Mouse (Mus musculus) left cerebral cortex, adult 18-20 months (tissue): Measurements from ENCODE around the gene Wnt10b. TPM values are rescaled to one million over a fixed set of nuclear protein-coding genes. Genes with fewer than 3 reads are reported as not detected.
"Not testable (repeated sequence)": the region's sequence is repeated elsewhere in the genome, so short reads cannot be mapped to it uniquely, and the experiment has no call there.

ENCODE experiments used
- DNase-seq, 2 experiments: peaks; one replicate each; pipeline ENCODE4 v3.0.0; 2021 to 2022; ENCODE audit warnings: low spot score in 2 of 2, mixed read lengths in 1 of 2
- total RNA-seq, 2 experiments: library from RNA; stranded (reverse); gene quantifications; 2 replicates each; pipeline ENCODE4 v1.2.3; 2021

The Wnt10b gene
- total RNA-seq, 2 experiments from 2014 or later, result 0.63 to 1.1 TPM

GRCm38 (mm10) chr15:98775533-98775932, 2.4 kb downstream of the Wnt10b start:
- DNase-seq, result no peak

DNA sequence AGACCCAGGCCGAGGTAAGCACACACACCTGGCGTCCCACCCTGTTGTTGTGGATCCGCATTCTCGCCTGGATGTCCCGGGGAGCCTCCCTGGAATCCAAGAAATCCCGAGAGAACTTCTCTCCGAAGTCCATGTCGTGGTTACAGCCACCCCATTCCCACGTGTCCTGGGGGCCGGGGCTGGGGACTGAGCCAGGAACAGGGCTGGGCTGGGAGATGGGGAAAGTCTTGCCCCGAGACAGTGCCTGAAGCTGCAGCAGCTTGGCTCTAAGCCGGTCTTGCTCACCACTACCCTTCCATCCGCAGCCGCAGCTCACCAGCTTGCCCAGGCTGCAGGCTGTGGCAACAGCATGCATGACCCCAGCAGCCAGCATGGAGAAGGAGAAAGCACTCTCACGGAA, 3.9 kb downstream of the Wnt10b start:
- no peak for DNase-seq

DNA sequence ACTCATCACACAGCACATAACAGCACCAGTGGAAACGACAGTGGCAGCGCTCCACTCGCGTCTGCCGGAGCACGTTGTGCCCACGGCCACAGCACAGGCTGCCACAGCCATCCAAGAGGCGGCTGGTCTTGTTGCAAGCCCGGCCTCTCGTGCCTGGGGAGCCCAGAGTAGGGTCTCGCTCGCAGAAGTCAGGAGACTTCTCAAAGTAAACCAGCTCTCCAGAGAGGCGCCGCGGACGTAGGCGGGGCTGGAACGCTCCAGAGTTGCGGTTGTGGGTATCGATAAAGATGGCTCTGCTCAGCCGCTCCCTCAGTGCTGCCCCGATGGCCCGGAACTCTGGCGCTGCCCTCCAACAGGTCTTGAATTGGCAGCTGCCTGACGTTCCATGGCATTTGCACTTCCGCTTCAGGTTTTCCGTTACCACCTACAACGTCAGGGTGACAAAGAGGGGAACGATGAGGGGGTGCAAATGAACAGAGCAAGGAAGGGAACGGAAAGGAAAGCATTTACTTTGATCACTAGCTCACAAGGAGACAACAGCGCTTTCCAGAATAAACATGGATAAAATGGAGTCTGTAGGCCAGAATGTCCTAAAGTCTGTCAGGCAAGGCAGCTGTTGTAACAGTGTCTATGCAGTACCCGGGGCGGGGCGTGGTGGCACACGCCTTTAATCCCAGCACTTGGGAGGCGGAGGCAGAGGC, 5.3 kb downstream of the Wnt10b start:
- no peak for DNase-seq

DNA sequence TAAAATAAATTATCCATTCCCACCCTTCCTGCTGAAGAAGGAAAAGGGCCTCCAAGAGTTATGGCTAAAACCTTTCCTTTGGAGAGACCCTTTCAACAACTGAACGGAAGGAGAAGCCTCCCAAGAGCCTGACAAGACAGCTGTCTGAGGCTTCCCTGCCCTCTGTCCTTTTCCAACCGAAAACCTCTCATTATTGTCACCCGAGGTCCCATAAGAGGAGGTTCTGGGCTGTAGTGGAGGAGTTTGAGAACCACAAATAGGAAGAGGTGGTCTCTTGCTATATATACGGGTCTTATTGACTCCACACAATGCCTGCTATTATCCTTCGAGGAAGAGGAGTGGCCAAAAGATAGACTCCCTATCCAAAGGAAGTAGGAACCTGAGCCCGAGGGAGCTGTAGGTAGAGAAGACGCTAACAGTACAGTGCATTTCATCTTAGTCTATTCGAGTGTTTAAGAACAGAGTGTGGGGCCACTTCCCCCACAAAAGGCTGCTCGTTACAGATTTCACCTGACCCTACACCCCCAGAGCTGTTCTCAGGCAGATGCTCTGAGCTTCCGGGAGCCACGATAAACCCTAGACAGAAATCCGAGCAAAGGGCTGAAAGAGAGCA, 6.0 kb downstream of the Wnt10b start:
- no peak for DNase-seq

DNA sequence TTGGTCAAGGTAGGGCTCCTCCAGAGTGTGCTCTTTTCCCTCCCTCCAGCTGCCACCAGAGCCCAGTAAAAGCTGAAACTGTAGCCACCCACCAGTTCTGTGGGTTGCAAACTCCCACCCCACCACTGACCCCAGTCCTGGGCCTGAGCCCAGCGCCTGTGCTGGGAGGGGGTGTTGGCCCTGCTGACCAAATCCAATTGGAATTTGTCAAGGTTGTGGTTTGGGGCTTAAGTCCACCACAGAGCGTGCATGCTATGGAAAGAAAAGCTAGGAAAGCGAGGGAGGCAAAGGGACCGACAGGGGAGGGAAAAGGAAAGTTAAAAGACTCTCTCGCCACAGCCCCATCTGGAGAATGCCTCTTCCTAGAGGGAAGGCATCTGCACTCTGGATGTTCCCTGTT, 9.7 kb downstream of the Wnt10b start:
- no peak for DNase-seq

GRCm38 (mm10) chr15:98765929-98766328, 12.0 kb downstream of the Wnt10b start:
- DNase-seq, result no peak

DNA sequence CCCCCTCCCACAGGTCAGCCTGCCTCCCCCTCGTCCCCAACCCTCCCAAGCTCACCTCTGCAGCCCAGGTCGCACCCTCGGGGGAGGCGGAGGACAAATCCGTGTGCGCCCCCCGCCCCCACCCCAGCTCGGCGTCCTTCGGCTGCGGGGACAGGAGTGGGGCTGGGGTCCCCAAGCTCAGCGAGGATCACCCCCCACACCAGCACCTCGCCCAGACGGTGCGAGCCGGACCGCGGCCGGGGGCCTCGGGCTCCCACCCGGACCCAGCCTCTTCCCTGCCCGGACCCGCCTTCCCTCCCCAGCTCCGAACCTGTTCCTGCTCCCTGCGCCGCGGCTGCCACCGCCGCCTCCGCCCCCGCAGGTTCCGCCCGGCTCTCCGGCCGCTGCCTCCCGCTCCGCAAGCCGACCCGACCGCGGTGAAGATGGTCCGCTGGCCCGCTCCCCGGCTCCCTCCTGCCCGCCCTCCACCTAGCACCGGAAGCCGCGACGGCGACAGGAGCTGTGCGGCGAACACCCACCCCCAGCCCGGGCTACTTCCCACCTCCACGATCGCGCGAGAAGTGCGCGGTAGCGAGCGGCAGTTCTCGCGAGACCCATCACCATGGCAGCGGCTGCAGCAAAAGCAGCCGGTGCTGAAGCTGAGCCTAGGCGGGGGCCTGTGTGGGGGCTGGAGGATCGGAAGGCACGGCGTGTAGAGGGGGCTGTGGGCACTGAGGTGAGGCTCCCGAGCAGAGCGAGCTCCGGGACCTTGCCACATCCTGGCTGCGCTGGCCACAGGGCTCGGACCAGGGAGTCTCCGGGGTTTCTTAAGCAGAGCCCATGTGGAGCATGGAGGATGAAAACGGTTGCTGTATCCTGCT, 15.1 kb downstream of the Wnt10b start, which contains the start of gene Arf3:
Arf3 (minus strand) TSS at position 545 of the 860 bp plus-strand sequence.
- DNase-seq, result peak; percentile 96 to 98

- peak; percentile 72 to 80 for DNase-seq
These were observed 15.7 kb downstream of the Wnt10b start for GRCm38 (mm10) chr15:98762201-98762621.

DNA sequence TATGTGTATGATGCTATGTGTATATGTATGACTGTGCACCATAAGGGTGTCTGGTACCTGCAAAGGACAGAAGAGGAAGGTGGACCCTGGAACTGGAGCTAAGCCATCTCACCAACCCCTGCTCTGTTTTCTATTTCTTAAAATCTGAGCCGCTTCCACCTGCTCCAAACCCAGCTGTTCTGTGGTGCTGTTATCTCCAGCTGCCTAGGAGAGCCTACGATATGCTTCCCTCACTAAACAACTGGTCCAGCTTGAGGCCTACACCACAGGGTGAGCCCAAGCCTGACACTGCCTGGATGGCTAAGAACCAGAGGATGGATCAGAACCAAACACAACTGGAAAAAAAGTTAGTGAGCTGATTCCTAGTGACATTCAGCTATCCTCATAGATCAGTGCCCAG, 23.8 kb downstream of the Wnt10b start:
- no peak for DNase-seq

- DNase-seq, result no peak
These were observed 24.9 kb downstream of the Wnt10b start for GRCm38 (mm10) chr15:98753021-98753423.

- no peak for DNase-seq
These were observed 28.9 kb downstream of the Wnt10b start for GRCm38 (mm10) chr15:98749093-98749492.

- no peak for DNase-seq
These were observed 30.7 kb downstream of the Wnt10b start for GRCm38 (mm10) chr15:98747296-98747695.

GRCm38 (mm10) chr15:98746344-98746965, 31.5 kb downstream of the Wnt10b start:
- DNase-seq, result peak in 1 of 2 experiments; percentile 36

DNA sequence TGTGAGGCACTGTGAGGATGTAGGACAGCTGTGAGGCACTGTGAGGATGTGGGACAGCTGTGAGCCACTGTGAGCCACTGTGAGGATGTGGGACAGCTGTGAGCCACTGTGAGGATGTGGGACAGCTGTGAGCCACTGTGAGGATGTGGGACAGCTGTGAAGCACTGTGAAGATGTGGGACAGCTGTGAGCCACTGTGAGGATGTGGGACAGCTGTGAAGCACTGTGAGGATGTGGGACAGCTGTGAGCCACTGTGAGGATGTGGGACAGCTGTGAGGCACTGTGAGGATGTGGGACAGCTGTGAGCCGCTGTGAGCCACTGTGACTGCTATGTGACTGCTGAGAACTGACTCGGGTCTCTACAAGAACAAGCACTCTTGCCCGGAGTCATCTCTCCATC, 34.1 kb downstream of the Wnt10b start:
- not testable (repeated sequence) for DNase-seq

- no peak for DNase-seq
These were observed 35.1 kb downstream of the Wnt10b start for GRCm38 (mm10) chr15:98742766-98743428.

GRCm38 (mm10) chr15:98740219-98740618, 37.7 kb downstream of the Wnt10b start:
- DNase-seq, result no peak

DNA sequence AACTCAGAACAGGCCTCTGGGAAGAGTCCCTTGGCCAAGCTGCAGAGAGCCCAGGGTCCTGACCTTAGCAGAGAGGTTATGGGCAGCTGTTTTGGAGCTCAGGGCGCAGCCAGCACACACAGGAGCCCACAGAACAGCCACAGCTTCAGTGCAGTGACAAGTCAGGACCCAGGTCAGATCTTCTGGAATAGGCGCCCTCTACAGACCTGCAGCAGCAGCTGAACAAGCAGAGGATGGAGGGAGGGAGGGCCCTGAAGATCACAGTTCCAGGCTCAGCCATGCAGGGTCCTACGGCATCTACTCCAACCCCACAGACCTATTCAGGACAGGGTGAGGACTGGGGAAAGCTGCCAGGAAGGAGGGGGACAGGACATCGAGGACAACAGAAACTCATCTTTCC, 39.2 kb downstream of the Wnt10b start:
- DNase-seq, result no peak

- DNase-seq, result peak; percentile 32 to 34
These were observed 40.1 kb downstream of the Wnt10b start for GRCm38 (mm10) chr15:98737881-98738280.

DNA sequence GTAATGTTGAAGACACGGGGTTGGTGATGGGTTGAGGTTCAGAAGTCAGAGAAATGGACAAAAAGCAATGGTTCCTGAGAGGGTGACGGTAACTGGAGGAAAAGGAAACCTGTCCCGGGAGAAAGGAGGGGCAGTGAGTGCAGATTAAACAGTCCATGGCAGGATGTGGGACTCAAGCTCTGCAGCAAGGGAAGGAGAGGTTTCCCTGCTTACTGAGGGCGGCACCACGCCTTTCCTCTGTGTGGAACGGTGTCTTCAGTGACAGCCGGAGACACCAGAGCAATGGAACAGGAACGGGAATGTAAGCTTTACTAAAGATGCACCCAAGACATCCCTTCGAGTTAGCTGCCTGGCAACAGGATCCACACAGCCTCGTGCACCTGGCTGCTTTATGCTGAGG, 41.4 kb downstream of the Wnt10b start:
- DNase-seq, result no peak

GRCm38 (mm10) chr15:98733976-98734566, 43.9 kb downstream of the Wnt10b start:
- no peak for DNase-seq
